Mouse (Mus musculus): ENCODE data around the gene Rps6ka6.

The Rps6ka6 gene

GRCm38 (mm10) chrX:111537859-111538258, at the start of gene Rps6ka6:
Gene Rps6ka6 (minus strand): TSS chrX:111537959.
- DNase-seq = no peak

GRCm38 (mm10) chrX:111577044-111577443, 39.3 kb upstream of the Rps6ka6 start:
- no peak for DNase-seq

- no peak for DNase-seq
Measured at GRCm38 (mm10) chrX:111518206-111518605, 19.6 kb downstream of the Rps6ka6 start.

GRCm38 (mm10) chrX:111463565-111464093, 74.1 kb downstream of the Rps6ka6 start:
- DNase-seq = no peak

GRCm38 (mm10) chrX:111462833-111463564, 74.8 kb downstream of the Rps6ka6 start:
- DNase-seq = peak; percentile 42

GRCm38 (mm10) chrX:111462495-111462832, 75.3 kb downstream of the Rps6ka6 start:
- DNase-seq = no peak

- no peak for DNase-seq
Measured at GRCm38 (mm10) chrX:111462092-111462491, 75.7 kb downstream of the Rps6ka6 start.

- peak; percentile 15 for DNase-seq
Measured at GRCm38 (mm10) chrX:111460166-111460565, 77.6 kb downstream of the Rps6ka6 start.

GRCm38 (mm10) chrX:111436571-111436970, 101.2 kb downstream of the Rps6ka6 start:
- DNase-seq = no peak

GRCm38 (mm10) chrX:111414775-111415174, 123.0 kb downstream of the Rps6ka6 start:
- no peak for DNase-seq

- DNase-seq = no peak
Measured at GRCm38 (mm10) chrX:111404816-111405215, 132.9 kb downstream of the Rps6ka6 start.

- no peak for DNase-seq
Measured at GRCm38 (mm10) chrX:111377020-111377419, 160.7 kb downstream of the Rps6ka6 start.

GRCm38 (mm10) chrX:111374177-111374576, 163.6 kb downstream of the Rps6ka6 start:
- DNase-seq = no peak

Data from lung, postnatal 36 days (tissue).